Mouse (Mus musculus): Measurements from ENCODE around the gene Cyp2f2.

The Cyp2f2 gene

GRCm38 (mm10) chr7:27136410-27136996, 16.8 kb downstream of the Cyp2f2 start:
- no peak for DNase-seq (ENCODE audit: inconsistent age in 2 of 2, low spot score in 1 of 2)

GRCm38 (mm10) chr7:27153205-27153764, 33.6 kb downstream of the Cyp2f2 start, which contains the start of gene Cyp2t4:
Gene Cyp2t4 (plus strand): TSS chr7:27153714.
- peak in 1 of 2 experiments; percentile 54 for DNase-seq (ENCODE audit: inconsistent age in 2 of 2, low spot score in 1 of 2)

DNA sequence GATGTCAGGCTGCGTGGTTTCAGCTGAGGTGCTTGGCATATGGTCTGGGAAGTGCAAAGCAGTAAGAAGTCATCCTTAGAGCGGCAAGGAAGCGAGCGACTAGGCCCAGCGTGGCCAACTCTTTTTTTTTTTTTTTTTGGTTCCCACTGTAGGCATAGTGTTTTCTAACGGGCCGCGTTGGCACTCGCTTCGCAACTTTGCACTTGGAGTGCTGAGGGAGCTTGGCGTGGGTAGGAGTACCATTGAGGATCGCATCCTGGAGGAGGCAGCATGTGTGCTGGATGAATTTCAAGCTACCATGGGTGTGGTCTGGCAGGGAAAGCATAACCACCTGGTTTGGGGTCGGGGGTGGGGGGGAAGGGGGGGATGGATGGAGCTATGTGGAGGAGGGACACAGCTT, 36.3 kb downstream of the Cyp2f2 start:
- DNase-seq (ENCODE audit: inconsistent age in 2 of 2, low spot score in 1 of 2), result peak in 1 of 2 experiments; percentile 17

DNA sequence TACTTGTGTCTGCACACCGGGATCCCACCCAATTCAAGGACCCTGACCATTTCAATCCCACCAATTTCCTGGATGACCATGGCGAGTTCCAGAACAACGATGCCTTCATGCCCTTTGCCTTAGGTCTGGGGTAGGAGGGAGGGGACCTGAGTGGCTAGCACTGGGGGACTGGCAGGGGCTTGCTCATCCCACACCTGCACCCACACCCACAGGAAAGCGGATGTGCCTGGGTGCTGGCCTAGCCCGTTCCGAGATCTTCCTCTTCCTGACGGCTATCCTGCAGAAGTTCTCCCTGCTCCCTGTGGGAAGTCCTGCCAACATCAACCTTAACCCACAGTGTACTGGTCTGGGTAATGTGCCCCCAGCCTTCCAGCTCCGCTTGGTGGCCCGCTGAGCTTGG, 38.5 kb downstream of the Cyp2f2 start:
- peak in 1 of 2 experiments; percentile 28 for DNase-seq (ENCODE audit: inconsistent age in 2 of 2, low spot score in 1 of 2)

- no peak for DNase-seq (ENCODE audit: inconsistent age in 2 of 2, low spot score in 1 of 2)
Observed at GRCm38 (mm10) chr7:27159256-27159655, 39.5 kb downstream of the Cyp2f2 start.

DNA sequence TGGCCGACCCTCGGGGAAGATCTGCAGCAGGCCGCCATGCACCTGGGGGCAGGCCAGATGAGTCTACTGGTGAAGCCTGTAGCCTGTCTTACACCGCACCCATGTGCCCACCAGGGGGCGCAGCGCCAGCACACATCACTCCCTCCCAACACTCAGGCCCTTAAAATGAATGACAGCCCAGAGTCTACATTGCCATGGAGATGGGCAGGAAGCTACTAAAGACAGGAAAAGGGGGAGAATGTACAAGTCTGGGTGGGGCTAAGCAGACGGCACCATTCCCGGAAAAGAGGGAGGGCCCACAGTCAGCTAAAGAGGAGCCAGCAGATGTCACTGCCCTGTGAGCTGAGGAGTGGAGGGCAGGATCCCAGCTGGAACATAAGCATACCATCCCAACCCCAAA, 40.2 kb downstream of the Cyp2f2 start:
- DNase-seq (ENCODE audit: inconsistent age in 2 of 2, low spot score in 1 of 2), result peak; percentile 88 to 95

DNA sequence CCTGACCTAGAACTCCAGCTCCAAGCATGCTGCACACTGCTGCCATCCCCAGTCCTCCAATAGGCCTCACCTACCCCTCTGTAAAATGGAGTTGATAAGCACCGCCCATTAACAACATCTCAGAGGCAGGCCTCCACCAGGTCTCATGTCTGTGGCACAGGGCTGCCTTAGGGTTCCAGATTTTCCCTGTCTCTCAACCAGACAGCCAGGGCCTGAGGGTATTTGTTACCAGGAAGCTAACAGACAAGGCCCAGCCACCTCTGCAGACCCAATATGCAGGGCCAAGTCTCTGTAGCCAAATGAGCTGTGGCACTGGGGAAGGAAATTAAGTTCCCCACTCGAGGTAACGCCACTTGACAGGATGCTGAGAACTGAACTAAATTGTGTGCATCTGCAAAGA, 41.2 kb downstream of the Cyp2f2 start:
- peak in 1 of 2 experiments; percentile 50 for DNase-seq (ENCODE audit: inconsistent age in 2 of 2, low spot score in 1 of 2)

DNA sequence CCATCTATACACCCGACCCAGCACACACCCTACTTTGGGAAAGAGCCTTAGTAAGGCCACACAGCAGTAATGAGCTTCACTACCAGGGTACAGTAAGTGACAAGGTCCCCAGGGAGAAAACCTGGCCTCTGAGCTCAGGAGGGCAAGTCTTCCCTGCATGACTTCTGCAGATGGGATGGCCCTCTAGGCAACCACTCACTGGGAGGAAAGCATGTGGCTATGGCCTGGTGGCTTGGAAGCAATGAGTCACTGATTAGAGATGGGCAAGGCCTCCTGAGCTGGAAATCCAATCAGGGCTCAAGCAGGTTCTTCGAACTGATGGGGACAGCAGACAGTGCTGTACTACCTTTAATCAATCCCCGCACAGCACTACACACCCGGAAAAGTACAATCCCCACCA, 42.0 kb downstream of the Cyp2f2 start:
- DNase-seq (ENCODE audit: inconsistent age in 2 of 2, low spot score in 1 of 2), result peak; percentile 68 to 84

- DNase-seq (ENCODE audit: inconsistent age in 2 of 2, low spot score in 1 of 2), result peak in 1 of 2 experiments; percentile 82
Observed at GRCm38 (mm10) chr7:27162780-27163449, 43.2 kb downstream of the Cyp2f2 start.

GRCm38 (mm10) chr7:27163450-27163805, 43.7 kb downstream of the Cyp2f2 start:
- peak; percentile 35 to 74 for DNase-seq (ENCODE audit: inconsistent age in 2 of 2, low spot score in 1 of 2)

DNA sequence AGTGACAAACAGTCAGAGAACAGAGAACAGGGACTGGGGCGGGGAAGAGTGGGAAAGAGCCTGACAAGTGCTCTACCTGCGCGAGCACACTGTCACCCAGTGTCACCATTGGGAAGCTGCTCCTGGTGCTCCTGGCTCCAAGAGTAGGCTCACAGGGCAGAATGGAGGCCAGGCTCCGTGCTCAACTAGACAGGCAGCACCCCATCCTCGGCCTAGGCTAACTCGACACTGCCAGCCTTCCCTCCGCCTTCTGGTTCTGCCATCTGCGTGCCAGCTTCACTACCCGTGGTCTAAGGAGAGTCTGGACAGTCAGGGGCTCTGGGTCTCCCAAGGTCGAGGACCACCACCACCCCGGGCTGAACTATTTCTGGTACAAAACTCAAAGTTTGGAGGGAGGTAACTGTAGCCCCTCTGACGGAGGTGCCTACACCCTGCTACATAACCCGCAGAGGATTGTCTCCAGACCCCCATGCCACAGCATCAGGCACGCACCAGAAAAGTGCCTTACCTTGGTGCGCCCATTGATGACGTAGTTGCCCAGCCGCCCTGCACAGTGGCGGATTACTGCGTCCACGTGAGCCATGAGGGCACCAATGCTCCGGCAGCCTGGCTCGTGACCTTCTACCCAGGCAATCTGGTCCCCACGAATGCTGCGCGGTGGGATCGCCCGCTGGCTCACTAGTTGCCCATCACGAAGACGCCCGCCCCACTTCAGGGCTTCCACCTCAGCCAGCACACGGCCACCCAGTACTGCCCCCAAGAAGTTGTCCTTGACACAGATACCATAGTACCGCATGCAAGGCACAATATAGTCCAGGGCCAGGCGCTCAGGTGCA, 44.6 kb downstream of the Cyp2f2 start:
- peak; percentile 80 to 89 for DNase-seq (ENCODE audit: inconsistent age in 2 of 2, low spot score in 1 of 2)

- DNase-seq (ENCODE audit: inconsistent age in 2 of 2, low spot score in 1 of 2), result peak; percentile 90 to 95
Observed at GRCm38 (mm10) chr7:27165007-27165655, 45.4 kb downstream of the Cyp2f2 start.

- DNase-seq (ENCODE audit: inconsistent age in 2 of 2, low spot score in 1 of 2), result no peak
Observed at GRCm38 (mm10) chr7:27165696-27166095, 46.0 kb downstream of the Cyp2f2 start.

- peak; percentile 95 to 97 for DNase-seq (ENCODE audit: inconsistent age in 2 of 2, low spot score in 1 of 2)
Observed at GRCm38 (mm10) chr7:27166229-27166613, 46.5 kb downstream of the Cyp2f2 start.

DNA sequence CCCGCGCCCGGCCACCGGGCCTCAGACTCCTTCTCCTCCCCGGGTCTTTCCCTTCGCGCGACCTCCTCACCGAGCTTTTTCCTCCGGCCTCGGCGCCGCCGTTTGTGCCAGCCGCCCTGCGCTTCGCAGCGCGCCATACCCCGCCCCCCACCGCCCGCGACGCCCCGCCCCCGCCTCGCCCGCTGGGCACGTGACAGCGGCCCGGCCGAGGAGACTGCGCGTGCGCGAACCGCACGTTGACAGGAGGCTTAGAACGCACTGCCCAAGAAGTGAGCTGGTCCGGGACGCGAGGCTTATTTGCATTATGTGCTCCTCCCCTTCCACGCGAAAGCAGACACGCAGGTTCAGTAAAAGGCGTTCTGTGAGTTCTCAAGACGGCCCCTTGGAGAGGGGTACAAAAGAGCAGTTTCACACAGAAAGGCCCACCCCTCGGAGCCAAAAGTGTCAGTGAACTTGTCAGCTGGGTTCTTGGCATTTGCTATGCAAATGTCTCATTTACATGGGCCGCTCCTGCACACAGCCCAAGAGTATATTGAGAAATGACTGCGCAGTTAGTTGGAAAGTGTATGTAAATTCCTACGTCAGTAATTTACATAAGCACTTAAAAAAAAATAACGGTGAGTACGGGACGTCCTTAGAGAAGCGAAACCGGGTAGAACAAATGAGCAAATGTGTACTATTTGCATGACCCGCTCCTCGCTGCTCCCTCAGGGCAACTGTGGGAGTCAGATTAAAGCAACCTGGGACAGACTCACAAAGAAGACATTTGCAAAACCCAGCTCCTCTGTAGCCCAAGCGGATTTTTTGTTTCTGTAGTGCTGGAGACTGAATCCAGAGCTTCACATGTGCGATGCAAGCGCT, 47.1 kb downstream of the Cyp2f2 start, which contains the start of gene Egln2:
Egln2 (minus strand) TSS at position 189 of the 861 bp plus-strand sequence.
- DNase-seq (ENCODE audit: inconsistent age in 2 of 2, low spot score in 1 of 2), result peak; percentile 97 to 99

DNA sequence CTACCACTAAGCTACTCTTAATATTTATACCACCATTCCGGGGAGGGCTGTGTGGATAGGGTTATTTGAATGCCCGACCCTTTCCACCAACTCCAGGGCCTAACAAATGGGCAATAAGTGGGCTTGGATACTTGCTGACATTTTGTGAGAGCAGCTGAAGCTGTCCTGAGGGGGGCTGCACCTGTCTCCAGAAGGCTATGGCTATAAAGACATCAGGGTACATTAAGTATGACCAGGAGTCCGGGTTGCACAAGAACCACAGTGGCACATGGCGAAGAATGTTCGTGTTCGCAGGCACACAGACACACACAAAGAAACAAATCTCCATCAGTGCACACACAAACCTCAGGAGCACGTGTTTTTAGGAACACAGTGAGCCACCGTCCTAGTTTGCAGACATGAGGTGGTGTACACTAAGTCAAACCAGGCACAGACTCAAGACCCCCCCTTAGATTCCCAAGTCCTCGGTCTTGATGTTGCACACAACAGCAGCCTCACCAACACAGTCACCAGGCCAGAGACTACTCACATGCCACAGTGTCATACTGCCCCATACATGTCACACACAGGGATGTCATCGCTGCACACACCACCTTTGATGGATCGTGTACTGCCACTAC, 47.9 kb downstream of the Cyp2f2 start:
- peak in 1 of 2 experiments; percentile 61 for DNase-seq (ENCODE audit: inconsistent age in 2 of 2, low spot score in 1 of 2)

GRCm38 (mm10) chr7:27168371-27168770, 48.7 kb downstream of the Cyp2f2 start:
- DNase-seq (ENCODE audit: inconsistent age in 2 of 2, low spot score in 1 of 2), result peak in 1 of 2 experiments; percentile 33

- DNase-seq (ENCODE audit: inconsistent age in 2 of 2, low spot score in 1 of 2), result no peak
Observed at GRCm38 (mm10) chr7:27170981-27171380, 51.3 kb downstream of the Cyp2f2 start.

- peak in 1 of 2 experiments; percentile 32 for DNase-seq (ENCODE audit: inconsistent age in 2 of 2, low spot score in 1 of 2)
Observed at GRCm38 (mm10) chr7:27174496-27174895, 54.8 kb downstream of the Cyp2f2 start.

All from adrenal gland, adult (tissue).